Mouse (Mus musculus) intestine, embryonic 14.5 days (tissue): ENCODE data around the gene Arhgap15. TPM values are rescaled to one million over a fixed set of nuclear protein-coding genes. Genes with fewer than 3 reads are reported as not detected.

ENCODE experiments used
- ATAC-seq: fragments of 200-750 bp; cut with Nextera tagmentation; replicated peaks from 2 replicates; pipeline ENCODE4 v1.8.0; 2017; ENCODE audit warnings: low read depth, moderate number of reproducible peaks, moderate TSS enrichment, moderate library complexity; ENCODE audit not compliant: low FRiP score, low TSS enrichment
- DNase-seq: peaks from one replicate; pipeline ENCODE4 v3.0.0-alpha.2; 2018; ENCODE audit warnings: low spot score
- H3K27ac ChIP-seq: fragments of 300-500 bp; sonication (generic); 2 replicates; pipeline ENCODE4 v1.5.1; 2014; ENCODE audit warnings: low read depth, mild to moderate bottlenecking, control low read depth
- H3K27me3 ChIP-seq: fragments of 300-500 bp; sonication (generic); replicated peaks from 2 replicates; pipeline ENCODE4 v1.6.1; 2014; ENCODE audit warnings: low read length, control low read depth; ENCODE audit not compliant: control insufficient read depth, insufficient read depth
- H3K36me3 ChIP-seq: fragments of 300-500 bp; sonication (generic); 2 replicates; pipeline ENCODE4 v1.6.1; 2014; ENCODE audit warnings: low read length, control low read depth; ENCODE audit not compliant: control insufficient read depth, insufficient read depth
- H3K4me1 ChIP-seq: fragments of 300-500 bp; sonication (generic); replicated peaks from 2 replicates; pipeline ENCODE4 v1.6.1; 2014; ENCODE audit warnings: low read length, control low read depth, mixed read lengths; ENCODE audit not compliant: control insufficient read depth, insufficient read depth
- H3K4me2 ChIP-seq: fragments of 300-500 bp; sonication (generic); 2 replicates; pipeline ENCODE4 v1.6.1; 2014; ENCODE audit warnings: low read length
- H3K4me3 ChIP-seq: fragments of 300-500 bp; sonication (generic); 2 replicates; pipeline ENCODE4 v1.5.1; 2014; ENCODE audit warnings: low read depth, low read length, control low read depth, mixed read lengths
- H3K9ac ChIP-seq: fragments of 300-500 bp; sonication (generic); 2 replicates; pipeline ENCODE4 v1.6.1; 2014; ENCODE audit warnings: mild to moderate bottlenecking, low read length
- H3K9me3 ChIP-seq: fragments of 300-500 bp; sonication (generic); 2 replicates; pipeline ENCODE4 v1.6.1; 2016; ENCODE audit warnings: low read length, control low read depth; ENCODE audit not compliant: control insufficient read depth
- WGBS: fragments of 180-500 bp; shearing (Covaris S2); extraction: QIAGEN DNeasy Blood & Tissue Kit; methylation state at CpG from one replicate; pipeline ENCODE4 v1.1.7; 2014; 5-methylcytosine and 5-hydroxymethylcytosine counted together
- polyA plus RNA-seq: library from polyadenylated mRNA; unstranded; fragments of >200 nt; fragmentation: Nextera tagmentation; extraction: Ambion mirVana; gene quantifications from 2 replicates; pipeline ENCODE4 v1.2.1, GENCODE M21; 2014

The Arhgap15 gene
- polyA plus RNA-seq, 1 experiment from 2014 or later, result 1.5 TPM

DNA sequence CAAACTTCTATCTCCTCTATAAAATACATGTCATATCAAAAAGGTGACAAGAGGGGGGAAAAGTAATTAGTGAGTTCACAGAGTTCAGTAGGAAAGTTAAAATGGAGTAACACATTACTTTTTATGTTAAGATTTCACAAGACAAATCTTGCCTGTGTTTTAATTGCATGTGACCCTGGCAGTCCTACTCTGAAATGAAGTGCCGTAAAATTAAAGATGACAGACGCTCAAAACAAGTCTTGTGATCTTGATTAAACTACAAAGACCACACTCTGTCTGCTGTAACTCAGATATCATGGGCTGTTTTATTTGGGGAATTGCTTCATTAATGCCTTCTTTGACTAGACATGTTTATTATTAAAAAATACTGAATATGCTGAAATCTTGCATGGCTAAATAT, 647.0 kb downstream of the Arhgap15 start:
- Histone ChIP-seq H3K27ac (no peak overlapping the region), H3K9me3 (no peaks in the 10 kb centered on the region)
- ATAC-seq, result no peak

DNA sequence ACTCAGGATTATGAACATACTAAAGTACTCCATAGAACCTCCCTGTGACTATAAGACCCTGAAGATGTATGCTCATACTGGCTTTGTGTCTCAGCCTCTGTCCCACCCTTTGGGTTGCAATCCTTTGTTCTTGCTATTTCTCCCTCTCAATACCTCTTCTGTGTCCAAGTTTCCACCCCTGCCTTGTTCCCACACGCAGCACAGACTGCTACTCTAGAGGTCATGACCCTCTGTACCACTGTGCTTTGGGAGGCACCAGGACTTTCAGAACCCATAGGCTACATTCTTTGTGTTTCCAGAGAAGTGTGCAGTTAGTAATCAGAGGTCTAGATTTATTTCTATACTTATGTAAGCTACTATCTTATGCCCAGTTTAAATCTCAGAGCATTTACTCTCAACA, 648.6 kb downstream of the Arhgap15 start:
- ATAC-seq, result no peak

More for the DNA sequence above, 647.0 kb downstream of the Arhgap15 start:
- Histone ChIP-seq H3K4me1 (no peaks in the 10 kb centered on the region), H3K4me3 (no peak overlapping the region), H3K9ac (no peak overlapping the region), H3K36me3 (no peaks in the 10 kb centered on the region), H3K4me2 (no peak overlapping the region), H3K27me3 (no peaks in the 10 kb centered on the region)
- WGBS, result 68% methylated on average over 2 of the region's 2 CpGs
- no peak for DNase-seq

DNA sequence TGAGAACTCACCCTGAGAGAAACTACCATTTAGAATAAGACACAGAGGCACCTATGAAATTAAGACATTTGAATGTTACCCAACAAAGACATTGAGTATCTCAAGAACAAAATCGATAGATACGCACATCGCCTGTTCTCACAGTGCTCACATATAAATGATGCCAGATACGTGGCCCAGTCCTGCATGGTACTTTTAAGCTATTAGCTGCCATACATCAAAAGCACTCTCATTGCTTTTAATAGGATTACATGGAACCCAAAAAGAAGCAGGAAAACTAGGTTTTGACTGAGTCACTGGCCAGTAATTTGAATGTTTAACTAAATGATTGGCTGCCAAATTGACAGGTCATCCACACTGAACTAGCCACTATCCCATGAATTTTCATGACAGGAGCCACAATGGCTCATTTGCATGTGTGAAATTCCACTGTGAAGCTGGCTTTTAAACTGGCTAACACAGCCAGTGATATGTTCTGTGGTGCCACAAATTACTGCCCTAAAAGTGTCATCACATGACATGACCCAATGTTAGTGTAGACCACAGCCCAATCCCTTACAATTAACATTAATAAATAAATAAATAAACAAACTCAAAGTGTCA, 649.2 kb downstream of the Arhgap15 start:
- no peak for DNase-seq
- Histone ChIP-seq H3K4me1 (no peaks in the 10 kb centered on the region), H3K9ac (no peak overlapping the region), H3K36me3 (no peaks in the 10 kb centered on the region), H3K27ac (no peak overlapping the region), H3K4me2 (no peak overlapping the region), H3K9me3 (no peaks in the 10 kb centered on the region), H3K4me3 (no peak overlapping the region), H3K27me3 (no peaks in the 10 kb centered on the region)
- WGBS, result 93% methylated on average over 4 of the region's 4 CpGs
- no peak for ATAC-seq

More for the DNA sequence above, 648.6 kb downstream of the Arhgap15 start:
- no peaks in the 10 kb centered on the region for H3K4me1 ChIP-seq
- H3K36me3 ChIP-seq, result no peaks in the 10 kb centered on the region
- no peak overlapping the region for H3K4me2 ChIP-seq
- H3K9ac ChIP-seq, result no peak overlapping the region
- no peak for DNase-seq
- no peaks in the 10 kb centered on the region for H3K9me3 ChIP-seq
- H3K4me3 ChIP-seq, result no peak overlapping the region
- WGBS, result 41% methylated on average over 1 of the region's 1 CpGs
- no peaks in the 10 kb centered on the region for H3K27me3 ChIP-seq
- H3K27ac ChIP-seq, result no peak overlapping the region

DNA sequence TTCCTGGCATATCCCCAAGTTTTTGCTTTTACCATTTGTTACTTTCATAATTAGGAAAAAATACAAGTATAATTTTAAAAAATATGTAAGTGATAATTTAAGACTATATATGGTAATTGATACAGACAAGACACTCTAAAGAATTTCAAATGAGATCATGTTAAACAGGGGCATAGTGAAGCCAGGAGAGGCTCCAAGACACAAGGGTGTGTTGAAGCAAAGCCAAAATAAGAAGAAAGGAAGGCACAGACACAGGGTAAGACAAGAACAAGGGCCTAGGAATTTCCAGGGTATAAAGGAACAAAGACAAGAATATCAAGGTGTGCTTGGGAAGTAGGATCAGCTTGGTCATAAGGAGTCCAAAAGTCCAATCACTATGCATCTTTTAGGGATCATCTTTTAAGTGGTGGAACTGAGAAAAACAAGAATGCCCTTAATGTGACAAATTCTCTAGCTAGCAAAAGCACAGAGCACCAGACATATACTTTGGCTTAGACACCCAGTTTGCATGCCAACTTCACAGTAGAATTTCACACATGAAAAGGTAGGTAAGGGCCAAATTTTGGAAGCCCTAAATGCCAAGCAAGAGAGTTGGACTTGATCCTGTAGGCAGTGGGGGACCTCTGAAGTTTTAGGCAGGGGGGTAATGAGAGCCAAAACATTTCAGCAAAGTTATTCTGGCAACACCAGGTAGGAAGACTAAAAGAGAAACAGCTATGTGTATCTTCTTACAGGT, 650.7 kb downstream of the Arhgap15 start:
- ATAC-seq, result no peak

DNA sequence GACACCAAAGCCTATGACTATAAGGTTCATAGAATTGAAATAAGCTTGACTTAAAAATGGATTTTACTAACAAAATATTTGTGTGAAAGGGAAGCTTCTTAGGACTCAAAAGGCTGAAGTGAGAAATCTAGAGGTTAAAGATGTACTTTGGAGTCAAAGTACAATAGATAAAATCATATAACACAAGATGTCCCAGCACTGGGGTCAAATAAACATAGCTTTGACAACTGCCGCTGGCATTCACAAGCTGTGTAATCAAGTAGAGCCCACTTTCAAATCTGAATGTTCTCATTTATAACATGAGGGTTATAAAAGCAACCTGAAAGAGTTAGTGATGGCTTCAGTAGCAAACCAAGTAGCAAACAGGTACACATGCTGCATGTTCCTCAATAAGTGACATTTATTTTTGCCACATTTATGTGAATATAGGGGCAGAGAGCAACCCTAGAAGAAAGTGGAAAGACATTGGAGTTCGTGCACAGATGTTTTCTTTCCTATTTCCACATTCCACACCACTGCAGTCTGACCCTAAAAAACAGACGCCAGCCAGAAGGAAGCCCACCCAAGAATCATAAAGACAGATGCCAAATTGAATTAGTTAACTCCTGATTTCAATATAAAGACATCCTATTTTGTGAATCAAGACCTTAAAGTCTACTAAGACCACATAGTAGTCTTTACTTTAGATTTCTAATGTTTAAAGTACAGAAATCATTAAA, 653.2 kb downstream of the Arhgap15 start:
- Histone ChIP-seq H3K4me1 (no peaks in the 10 kb centered on the region), H3K9ac (no peak overlapping the region), H3K36me3 (no peaks in the 10 kb centered on the region), H3K4me2 (no peak overlapping the region), H3K4me3 (no peak overlapping the region), H3K27me3 (no peaks in the 10 kb centered on the region), H3K9me3 (0 out of 2 replicates have a peak, but pooled peaks cover 2% of the 10 kb centered on the region), H3K27ac (no peak overlapping the region)
- ATAC-seq (no peak), DNase-seq (no peak)
- WGBS, result 27% methylated on average over 3 of the region's 3 CpGs

More for the DNA sequence above, 650.7 kb downstream of the Arhgap15 start:
- DNase-seq, result no peak
- H3K4me1 ChIP-seq, result no peaks in the 10 kb centered on the region
- no peak overlapping the region for H3K4me2 ChIP-seq
- no peak overlapping the region for H3K9ac ChIP-seq
- no peaks in the 10 kb centered on the region for H3K27me3 ChIP-seq
- H3K27ac ChIP-seq, result no peak overlapping the region
- H3K4me3 ChIP-seq, result no peak overlapping the region
- no peaks in the 10 kb centered on the region for H3K9me3 ChIP-seq
- no peaks in the 10 kb centered on the region for H3K36me3 ChIP-seq

DNA sequence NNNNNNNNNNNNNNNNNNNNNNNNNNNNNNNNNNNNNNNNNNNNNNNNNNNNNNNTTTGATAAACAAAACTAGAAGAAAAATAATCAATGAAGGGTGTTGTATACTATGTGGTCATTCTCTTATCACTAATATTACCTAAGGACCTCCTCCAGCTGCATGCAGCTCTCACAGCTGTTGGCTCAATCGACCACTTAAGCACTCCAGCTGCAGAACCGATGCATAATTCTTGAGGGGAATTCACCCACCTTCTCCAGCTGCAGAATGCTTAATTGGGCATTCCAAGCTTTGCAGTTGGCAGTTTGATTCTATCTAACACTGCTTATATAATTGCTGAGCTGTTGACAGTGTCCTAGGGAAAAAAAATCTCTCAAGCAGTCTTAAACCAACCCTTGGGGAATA, 663.0 kb downstream of the Arhgap15 start:
- Histone ChIP-seq H3K9ac (no peak overlapping the region), H3K27me3 (no peaks in the 10 kb centered on the region), H3K9me3 (no peaks in the 10 kb centered on the region), H3K36me3 (no peaks in the 10 kb centered on the region), H3K4me2 (no peak overlapping the region), H3K4me1 (no peaks in the 10 kb centered on the region), H3K27ac (no peak overlapping the region), H3K4me3 (no peak overlapping the region)
- 68% methylated on average over 2 of the region's 2 CpGs for WGBS
- DNase-seq (no peak), ATAC-seq (no peak)

DNA sequence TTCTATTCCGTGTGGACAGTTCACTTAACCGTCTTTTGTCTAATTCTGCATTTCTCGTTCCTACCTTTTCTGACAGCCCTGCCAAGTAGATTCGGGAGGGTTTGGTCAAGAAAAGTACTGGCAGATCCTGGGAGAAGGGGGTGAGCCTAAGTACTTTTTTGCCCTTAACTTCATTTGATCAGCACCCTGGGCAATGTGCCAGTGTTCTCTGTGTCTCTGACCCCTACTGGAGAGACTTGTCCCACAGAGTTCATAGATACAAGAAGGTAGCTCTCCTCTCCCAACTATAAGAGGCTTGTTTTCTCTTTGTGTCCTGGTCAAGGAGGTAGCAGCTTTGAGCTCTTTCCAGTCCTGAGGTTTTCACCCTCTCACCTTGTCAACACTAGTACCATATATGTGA, 667.7 kb downstream of the Arhgap15 start:
- no peak for ATAC-seq
- no peak overlapping the region for H3K4me3 ChIP-seq
- H3K27ac ChIP-seq, result no peak overlapping the region
- no peak overlapping the region for H3K4me2 ChIP-seq
- no peak overlapping the region for H3K9ac ChIP-seq
- H3K36me3 ChIP-seq, result no peaks in the 10 kb centered on the region
- H3K9me3 ChIP-seq, result no peaks in the 10 kb centered on the region
- no peak for DNase-seq
- WGBS, result 88% methylated on average over 4 of the region's 4 CpGs
- no peaks in the 10 kb centered on the region for H3K4me1 ChIP-seq
- no peaks in the 10 kb centered on the region for H3K27me3 ChIP-seq

DNA sequence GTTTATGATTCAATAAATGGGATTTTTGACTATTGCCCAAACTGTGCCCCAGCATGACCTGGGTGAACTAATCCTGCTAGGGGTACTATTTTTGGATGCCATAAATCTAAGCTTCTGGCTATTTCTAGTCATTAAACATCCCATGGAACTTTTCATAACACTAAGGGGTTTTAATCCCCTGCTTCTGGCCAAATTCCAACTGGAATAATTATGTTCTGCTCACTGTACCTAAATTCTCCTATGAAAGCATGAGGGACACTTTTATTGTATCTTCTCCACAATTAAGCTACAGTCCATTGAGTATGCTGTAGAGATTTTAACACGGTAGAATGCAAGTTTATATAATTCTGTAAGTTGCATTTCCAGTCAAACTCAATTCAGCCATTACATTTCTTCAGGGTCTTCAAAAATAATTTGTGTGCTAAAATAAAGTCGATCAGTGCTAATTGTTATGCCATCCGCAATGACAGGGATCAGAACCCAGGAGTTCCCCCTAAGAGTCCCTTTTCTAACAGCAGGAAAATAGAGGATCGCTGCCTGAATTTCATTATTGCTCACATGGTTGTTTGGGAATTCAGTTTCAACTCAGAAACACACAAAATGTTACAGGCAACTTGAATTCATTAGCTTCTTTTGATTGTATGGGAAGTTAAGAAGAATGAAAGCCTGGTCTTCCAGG, 671.1 kb downstream of the Arhgap15 start:
- ATAC-seq (no peak), DNase-seq (no peak)
- Histone ChIP-seq H3K4me2 (no peak overlapping the region), H3K36me3 (no peaks in the 10 kb centered on the region), H3K4me1 (no peaks in the 10 kb centered on the region), H3K27ac (no peak overlapping the region), H3K4me3 (no peak overlapping the region), H3K9me3 (no peaks in the 10 kb centered on the region), H3K27me3 (no peaks in the 10 kb centered on the region), H3K9ac (no peak overlapping the region)
- WGBS, result 93% methylated on average over 4 of the region's 4 CpGs
